Mouse (Mus musculus) myocyte (in vitro differentiated cells): ENCODE results near the gene Fbxl5. TPM values are rescaled to one million over a fixed set of nuclear protein-coding genes. Genes with fewer than 3 reads are reported as not detected.

Experiments
- H3K27me3 ChIP-seq: one replicate; pipeline ENCODE4 v1.6.1; 2011; ENCODE audit not compliant: control insufficient read depth, insufficient read depth, insufficient read length
- H3K36me3 ChIP-seq: one replicate; pipeline ENCODE4 v1.6.1; 2011; ENCODE audit not compliant: control insufficient read depth, insufficient read depth
- H3K4me2 ChIP-seq: one replicate; pipeline ENCODE4 v1.6.1; 2011; ENCODE audit warnings: low read depth, control low read depth
- H3K4me3 ChIP-seq: one replicate; pipeline ENCODE4 v1.5.1; 2011; ENCODE audit warnings: mild to moderate bottlenecking, control low read depth, moderate library complexity
- H3K79me2 ChIP-seq: one replicate; pipeline ENCODE4 v1.6.1; 2011; ENCODE audit not compliant: control insufficient read depth, insufficient read depth
- H3ac ChIP-seq: one replicate; pipeline ENCODE4 v1.6.1; 2011; ENCODE audit not compliant: control insufficient read depth, insufficient read length
- CEBPB ChIP-seq: IDR thresholded peaks from 2 replicates; pipeline ENCODE4 v1.6.1; 2011; ENCODE audit warnings: mild to moderate bottlenecking, moderate library complexity; ENCODE audit not compliant: poor library complexity, insufficient read depth, severe bottlenecking
- E2F4 ChIP-seq: IDR thresholded peaks from one replicate; pipeline ENCODE4 v1.6.1; 2011; ENCODE audit warnings: mild to moderate bottlenecking, control low read depth, moderate library complexity; ENCODE audit not compliant: insufficient read depth
- MAX ChIP-seq: IDR thresholded peaks from one replicate; pipeline ENCODE4 v1.6.1; 2011; ENCODE audit warnings: low read depth, mild to moderate bottlenecking, control low read depth
- MYOD1 ChIP-seq, 3 experiments: IDR thresholded peaks; one replicate each; pipeline ENCODE4 v1.6.1; 2011; ENCODE audit warnings: control low read depth in 2 of 3, low read depth in 2 of 3, mild to moderate bottlenecking in 2 of 3, moderate library complexity in 1 of 3; ENCODE audit not compliant: insufficient read length in 2 of 3, control insufficient read depth in 1 of 3
- MYOG ChIP-seq, 3 experiments: IDR thresholded peaks; one replicate each; pipeline ENCODE4 v1.6.1; 2011; ENCODE audit warnings: control low read depth in 2 of 3, low read depth in 2 of 3, mild to moderate bottlenecking in 2 of 3; ENCODE audit not compliant: insufficient read length in 2 of 3, control insufficient read depth in 1 of 3, insufficient read depth in 1 of 3
- POLR2A ChIP-seq: IDR thresholded peaks from one replicate; pipeline ENCODE4 v1.6.1; 2011; ENCODE audit warnings: low read depth, mild to moderate bottlenecking, control low read depth, moderate library complexity; ENCODE audit not compliant: insufficient read length
- POLR2AphosphoS2 ChIP-seq: IDR thresholded peaks from one replicate; pipeline ENCODE4 v1.6.1; 2011; ENCODE audit warnings: low read depth, control low read depth; ENCODE audit not compliant: insufficient read length
- REST ChIP-seq: IDR thresholded peaks from one replicate; pipeline ENCODE4 v1.6.1; 2011; ENCODE audit warnings: mild to moderate bottlenecking, control low read depth, moderate library complexity; ENCODE audit not compliant: insufficient read depth, insufficient read length
- SRF ChIP-seq: IDR thresholded peaks from one replicate; pipeline ENCODE4 v1.6.1; 2011; ENCODE audit warnings: low read depth; ENCODE audit not compliant: control insufficient read depth, insufficient read length
- TCF12 ChIP-seq: IDR thresholded peaks from one replicate; pipeline ENCODE4 v1.6.1; 2011; ENCODE audit warnings: mild to moderate bottlenecking, control low read depth; ENCODE audit not compliant: poor library complexity, insufficient read depth, severe bottlenecking
- TCF3 ChIP-seq: IDR thresholded peaks from one replicate; pipeline ENCODE4 v1.6.1; 2011; ENCODE audit warnings: low read depth, control low read depth; ENCODE audit not compliant: insufficient read length
- USF1 ChIP-seq: IDR thresholded peaks from one replicate; pipeline ENCODE4 v1.6.1; 2011; ENCODE audit warnings: low read depth, mild to moderate bottlenecking, control low read depth, moderate library complexity
- polyA plus RNA-seq: library from polyadenylated mRNA; unstranded; fragments of >200 nt; fragmentation: generic; extraction: Trizol; gene quantifications from one replicate; pipeline ENCODE4 v1.2.1, GENCODE M21; 2012; ENCODE audit warnings: missing spikeins

Gene Fbxl5
- polyA plus RNA-seq, 1 experiment, result 16.2 TPM

DNA sequence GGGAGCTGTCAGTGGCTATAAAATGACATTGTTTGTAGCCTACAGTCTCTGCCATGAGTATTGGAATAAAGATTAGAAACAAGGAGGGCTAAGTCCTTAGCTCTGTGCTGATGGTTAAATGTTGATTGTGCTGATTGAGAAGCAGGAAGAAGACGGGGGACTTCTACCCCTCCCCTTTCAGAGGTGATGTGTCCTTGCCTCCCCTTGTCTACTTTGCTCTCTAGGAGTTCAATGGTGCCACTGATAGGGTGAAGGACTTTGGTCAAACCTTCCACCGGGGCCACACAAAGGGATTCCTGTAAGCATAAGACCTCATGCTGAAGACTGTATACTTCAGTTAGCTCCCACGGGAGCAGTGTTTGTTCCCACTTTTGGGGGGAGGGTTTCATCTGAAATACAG, 1.4 kb upstream of the Fbxl5 start:
- TF ChIP-seq E2F4 (no peak), MYOD1 (IDR thresholded peaks at IDR 0.05; ENCODE audit: control insufficient read depth in 1 of 3, insufficient read length in 2 of 3, low read depth in 2 of 3) (no peak), SRF (no peak), CEBPB (no peak), MYOG (IDR thresholded peaks at IDR 0.05; ENCODE audit: control insufficient read depth in 1 of 3, insufficient read depth in 1 of 3, insufficient read length in 2 of 3, low read depth in 2 of 3) (no peak), USF1 (no peak), POLR2A (no peak), TCF12 (no peak), REST (no peak)
- no peaks in the 10 kb centered on the region for H3K27me3 ChIP-seq
- H3K4me2 ChIP-seq, result no peak overlapping the region
- no peak overlapping the region for H3ac ChIP-seq
- no peaks in the 10 kb centered on the region for H3K36me3 ChIP-seq
- H3K79me2 ChIP-seq, result no peaks in the 10 kb centered on the region
- no peak overlapping the region for H3K4me3 ChIP-seq

DNA sequence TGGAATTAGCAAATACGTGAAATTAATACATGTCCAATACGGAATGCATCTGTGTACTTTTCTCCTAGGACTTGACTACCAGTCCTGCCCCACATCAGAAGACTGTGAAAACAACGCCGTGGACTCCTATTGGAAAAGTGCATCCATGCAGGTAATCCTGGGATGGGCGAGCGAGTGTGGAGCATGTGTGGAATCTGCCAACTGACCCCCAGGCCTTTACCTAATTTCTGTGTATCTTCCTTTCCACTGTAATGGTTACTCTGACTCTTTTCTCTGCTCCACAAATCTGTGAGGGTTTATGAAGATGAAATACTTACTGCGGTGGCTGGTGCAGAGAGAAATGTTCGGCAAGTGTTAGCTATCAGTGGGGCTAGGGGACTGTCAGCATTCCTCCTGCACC, 761 bp upstream of the Fbxl5 start:
- Histone ChIP-seq H3ac (no peak overlapping the region), H3K4me3 (no peak overlapping the region), H3K4me2 (no peak overlapping the region), H3K36me3 (no peaks in the 10 kb centered on the region), H3K27me3 (no peaks in the 10 kb centered on the region), H3K79me2 (no peaks in the 10 kb centered on the region)
- TF ChIP-seq TCF12, result no peak
- TF ChIP-seq CEBPB, result no peak
- TF ChIP-seq POLR2AphosphoS2, result no peak
- no peak for TF ChIP-seq MYOD1 (IDR thresholded peaks at IDR 0.05; ENCODE audit: control insufficient read depth in 1 of 3, insufficient read length in 2 of 3, low read depth in 2 of 3)
- no peak for TF ChIP-seq E2F4
- TF ChIP-seq POLR2A, result no peak
- no peak for TF ChIP-seq TCF3
- no peak for TF ChIP-seq MAX
- no peak for TF ChIP-seq MYOG (IDR thresholded peaks at IDR 0.05; ENCODE audit: control insufficient read depth in 1 of 3, insufficient read depth in 1 of 3, insufficient read length in 2 of 3, low read depth in 2 of 3)
- no peak for TF ChIP-seq USF1
- no peak for TF ChIP-seq SRF
- no peak for TF ChIP-seq REST

DNA sequence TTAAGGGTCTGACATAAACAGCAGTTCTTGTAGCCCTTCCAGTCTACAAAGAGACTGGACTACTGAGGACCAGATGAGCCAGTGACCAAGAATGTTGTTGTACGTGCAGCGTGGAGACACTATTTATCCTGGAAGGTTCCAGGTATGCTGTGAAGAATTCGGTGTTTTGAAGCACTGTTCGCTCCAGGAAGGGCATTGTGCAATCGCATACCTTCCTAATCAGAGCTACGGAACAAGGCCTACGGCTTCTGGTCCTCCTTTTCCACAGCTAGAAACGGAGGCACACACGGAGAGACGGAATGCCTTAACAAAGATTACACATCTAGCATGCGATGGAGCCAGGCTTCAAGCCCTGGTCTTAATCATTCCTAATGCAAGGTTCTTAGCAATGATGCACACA, 653 bp downstream of the Fbxl5 start:
- H3K36me3 ChIP-seq, result no peaks in the 10 kb centered on the region
- H3K79me2 ChIP-seq, result no peaks in the 10 kb centered on the region
- TF ChIP-seq TCF3 (no peak), MYOG (IDR thresholded peaks at IDR 0.05; ENCODE audit: control insufficient read depth in 1 of 3, insufficient read depth in 1 of 3, insufficient read length in 2 of 3, low read depth in 2 of 3) (no peak), USF1 (no peak), TCF12 (no peak), REST (no peak), MYOD1 (IDR thresholded peaks at IDR 0.05; ENCODE audit: control insufficient read depth in 1 of 3, insufficient read length in 2 of 3, low read depth in 2 of 3) (no peak), POLR2A (no peak), MAX (no peak), CEBPB (no peak), POLR2AphosphoS2 (no peak), SRF (no peak), E2F4 (no peak)
- no peak overlapping the region for H3ac ChIP-seq
- H3K4me3 ChIP-seq, result no peak overlapping the region
- no peak overlapping the region for H3K4me2 ChIP-seq
- no peaks in the 10 kb centered on the region for H3K27me3 ChIP-seq

DNA sequence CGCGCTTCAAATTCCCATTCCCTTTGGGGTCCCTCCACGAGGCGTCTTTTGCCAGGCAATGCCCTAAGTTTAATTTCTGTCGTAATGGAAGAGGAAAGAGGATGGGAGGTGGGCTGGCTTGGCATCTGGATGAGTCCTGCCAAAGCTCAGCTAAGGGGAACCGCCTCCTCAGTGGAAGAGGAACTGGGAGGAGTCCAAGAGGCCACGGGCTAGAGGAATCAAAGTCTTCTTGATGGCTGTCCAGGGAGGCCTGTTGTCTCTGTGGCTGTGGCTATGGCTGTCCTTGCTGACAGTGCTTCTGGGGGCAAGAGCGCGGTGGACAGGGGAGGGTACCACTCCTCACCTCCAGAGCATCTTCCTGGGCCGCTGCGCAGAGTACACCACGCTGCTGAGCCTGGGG, 2.7 kb downstream of the Fbxl5 start, which contains the start of gene Bst1:
Gene Bst1 (plus strand): TSS at position 191 of the 400 bp plus-strand sequence.
- Histone ChIP-seq H3K4me3 (no peak within 1 kb of the TSS), H3K36me3 (no peaks in the 10 kb centered on the region), H3K79me2 (no peaks in the 10 kb centered on the region), H3K4me2 (no peak within 1 kb of the TSS), H3K27me3 (no peaks in the 10 kb centered on the region), H3ac (no peak within 1 kb of the TSS)
- TF ChIP-seq MYOG (IDR thresholded peaks at IDR 0.05; ENCODE audit: control insufficient read depth in 1 of 3, insufficient read depth in 1 of 3, insufficient read length in 2 of 3, low read depth in 2 of 3), result no peak
- TF ChIP-seq MAX, result no peak
- no peak for TF ChIP-seq SRF
- TF ChIP-seq TCF3, result no peak
- no peak for TF ChIP-seq CEBPB
- TF ChIP-seq REST, result no peak
- no peak for TF ChIP-seq USF1

DNA sequence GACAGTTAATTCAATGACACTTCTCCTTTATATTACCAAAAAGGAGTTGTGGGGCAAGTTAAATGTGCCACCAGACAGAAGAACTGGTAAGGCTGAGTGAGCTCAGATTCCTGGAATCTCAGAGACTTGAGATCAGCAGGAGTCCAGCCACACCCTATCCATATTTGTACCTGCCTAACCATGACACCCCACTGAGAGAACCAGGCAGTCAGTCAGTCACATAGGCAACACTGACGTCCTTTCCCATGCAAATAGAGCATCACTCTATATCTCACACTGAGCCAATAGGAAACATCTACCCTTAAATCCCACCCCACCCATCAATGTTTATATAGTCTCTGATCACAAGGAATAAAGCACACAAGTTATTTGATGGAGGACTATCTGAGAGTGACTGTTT, 5.7 kb downstream of the Fbxl5 start:
- H3ac ChIP-seq, result no peak overlapping the region
- no peak overlapping the region for H3K4me2 ChIP-seq
- no peak overlapping the region for H3K4me3 ChIP-seq
- no peak for TF ChIP-seq MYOG (IDR thresholded peaks at IDR 0.05; ENCODE audit: control insufficient read depth in 1 of 3, insufficient read depth in 1 of 3, insufficient read length in 2 of 3, low read depth in 2 of 3)
- no peak for TF ChIP-seq MYOD1 (IDR thresholded peaks at IDR 0.05; ENCODE audit: control insufficient read depth in 1 of 3, insufficient read length in 2 of 3, low read depth in 2 of 3)
- no peak for TF ChIP-seq TCF3
- no peak for TF ChIP-seq USF1
- no peak for TF ChIP-seq POLR2A
- no peak for TF ChIP-seq POLR2AphosphoS2
- no peak for TF ChIP-seq MAX
- no peak for TF ChIP-seq TCF12
- no peak for TF ChIP-seq REST
- TF ChIP-seq E2F4, result no peak
- no peak for TF ChIP-seq SRF
- H3K79me2 ChIP-seq, result no peaks in the 10 kb centered on the region
- no peaks in the 10 kb centered on the region for H3K27me3 ChIP-seq
- H3K36me3 ChIP-seq, result no peaks in the 10 kb centered on the region
